Mouse (Mus musculus): ENCODE data around the gene Myadm.
"Not testable (repeated sequence)": the region's sequence is repeated elsewhere in the genome, so short reads cannot be mapped to it uniquely, and the experiment has no call there.

Gene Myadm

GRCm38 (mm10) chr7:3288976-3289970 is at the start of gene Myadm, which contains the start of gene Prkcg:
Gene Myadm, plus strand, starts transcription at chr7:3289080.
Gene Prkcg, plus strand, starts transcription at chr7:3289179.
- DNase-seq (ENCODE audit: extremely low spot score, low read depth, low spot score): no peak

DNA sequence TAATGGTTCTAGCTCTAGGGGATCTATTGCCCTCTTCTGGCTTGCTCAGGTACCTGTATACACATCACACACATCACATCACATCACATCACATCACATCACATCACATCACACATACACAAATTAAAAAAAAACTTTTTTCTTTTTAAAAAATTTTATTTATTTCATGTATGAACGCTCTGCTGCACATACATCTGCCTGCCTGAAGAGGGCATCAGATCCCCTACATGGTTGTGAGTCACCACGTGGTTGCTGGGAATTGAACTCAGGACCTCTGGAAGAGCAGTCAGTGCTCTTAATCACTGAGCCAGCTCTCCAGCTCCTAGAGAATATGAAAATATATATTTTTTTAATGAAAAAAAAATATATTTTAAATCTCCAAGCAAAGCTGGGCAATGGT is 49.7 kb upstream of the Myadm start:
- DNase-seq (ENCODE audit: extremely low spot score, low read depth, low spot score): no peak

GRCm38 (mm10) chr7:3260701-3261100 is 28.2 kb upstream of the Myadm start:
- no peak for DNase-seq (ENCODE audit: extremely low spot score, low read depth, low spot score)

- no peak for DNase-seq (ENCODE audit: extremely low spot score, low read depth, low spot score)
These were observed 27.4 kb upstream of the Myadm start for GRCm38 (mm10) chr7:3261446-3261845.

- no peak for DNase-seq (ENCODE audit: extremely low spot score, low read depth, low spot score)
These were observed 26.1 kb upstream of the Myadm start for GRCm38 (mm10) chr7:3262789-3263188.

DNA sequence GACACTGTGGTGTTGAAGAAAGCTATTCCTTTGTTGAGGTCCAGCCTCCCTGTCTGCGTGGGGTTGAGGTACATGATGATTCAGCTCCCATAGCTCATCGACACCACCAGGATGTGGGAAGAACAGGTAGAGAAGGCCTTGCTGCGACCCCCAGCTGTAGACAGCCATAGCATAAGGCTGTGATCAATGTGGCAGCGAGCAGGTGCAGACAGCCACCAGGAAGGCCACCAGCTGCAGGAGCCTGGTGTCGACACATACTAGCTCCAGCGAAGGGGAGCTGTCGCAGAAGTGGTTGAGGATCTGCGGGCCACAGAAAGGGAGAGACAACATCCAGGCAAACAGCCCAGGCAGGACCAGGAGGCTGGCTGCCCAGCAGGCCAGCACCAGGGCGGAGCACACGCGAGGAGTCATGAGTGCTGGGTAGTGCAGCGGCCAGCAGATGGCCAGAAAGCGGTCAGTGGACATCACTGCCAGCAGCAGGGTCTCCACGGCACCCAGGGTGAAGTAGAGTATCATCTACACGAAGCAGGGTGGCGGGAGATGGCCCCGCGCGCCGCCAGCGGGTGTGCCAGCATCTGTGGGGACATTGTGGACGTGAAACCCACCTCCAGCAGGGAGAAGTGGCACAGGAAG is 24.4 kb upstream of the Myadm start:
- no peak for DNase-seq (ENCODE audit: extremely low spot score, low read depth, low spot score)

GRCm38 (mm10) chr7:3265311-3265710 is 23.6 kb upstream of the Myadm start:
- DNase-seq (ENCODE audit: extremely low spot score, low read depth, low spot score): no peak

DNA sequence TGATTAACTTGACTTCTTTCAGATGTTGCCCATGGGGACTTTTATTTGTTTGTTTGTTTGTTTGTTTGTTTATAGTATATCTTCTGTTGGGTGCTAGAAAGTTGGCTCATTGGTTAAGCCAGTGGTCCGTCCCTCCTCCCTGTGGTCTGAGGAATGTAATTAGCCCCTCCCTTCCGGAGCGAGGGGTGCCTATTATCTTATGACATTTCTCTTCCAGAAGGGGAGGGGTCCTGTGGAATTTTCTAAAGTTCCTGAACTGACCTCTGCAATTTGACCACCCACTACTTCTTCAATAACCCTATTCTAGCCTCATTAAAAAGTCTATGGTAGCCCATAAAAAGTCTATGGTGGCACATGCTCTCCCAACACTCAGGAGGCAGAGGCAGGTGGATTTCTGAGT is 21.6 kb upstream of the Myadm start:
- DNase-seq (ENCODE audit: extremely low spot score, low read depth, low spot score): no peak

GRCm38 (mm10) chr7:3267888-3268287 is 21.0 kb upstream of the Myadm start:
- DNase-seq (ENCODE audit: extremely low spot score, low read depth, low spot score): no peak

DNA sequence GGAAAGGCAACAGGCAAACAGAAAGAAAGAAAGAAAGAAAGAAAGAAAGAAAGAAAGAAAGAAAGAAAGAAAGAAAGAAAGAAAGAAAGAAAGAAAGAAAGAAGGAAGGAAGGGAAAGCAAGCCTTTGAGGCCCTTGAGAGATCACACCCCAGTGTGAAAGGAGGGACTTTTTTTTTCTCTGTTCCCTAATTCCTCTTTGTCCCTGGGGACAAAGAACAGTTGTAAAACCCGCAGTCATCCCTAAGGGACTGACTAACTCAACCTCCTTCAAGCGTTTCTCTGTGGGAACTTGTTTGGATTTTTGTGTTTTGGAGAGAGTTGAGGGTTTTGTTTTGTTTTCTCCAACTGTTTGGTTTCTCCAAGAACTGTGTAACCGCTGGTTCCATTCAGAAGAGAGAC is 20.6 kb upstream of the Myadm start:
- no peak for DNase-seq (ENCODE audit: extremely low spot score, low read depth, low spot score)

- no peak for DNase-seq (ENCODE audit: extremely low spot score, low read depth, low spot score)
These were observed 16.7 kb upstream of the Myadm start for GRCm38 (mm10) chr7:3272206-3272605.

DNA sequence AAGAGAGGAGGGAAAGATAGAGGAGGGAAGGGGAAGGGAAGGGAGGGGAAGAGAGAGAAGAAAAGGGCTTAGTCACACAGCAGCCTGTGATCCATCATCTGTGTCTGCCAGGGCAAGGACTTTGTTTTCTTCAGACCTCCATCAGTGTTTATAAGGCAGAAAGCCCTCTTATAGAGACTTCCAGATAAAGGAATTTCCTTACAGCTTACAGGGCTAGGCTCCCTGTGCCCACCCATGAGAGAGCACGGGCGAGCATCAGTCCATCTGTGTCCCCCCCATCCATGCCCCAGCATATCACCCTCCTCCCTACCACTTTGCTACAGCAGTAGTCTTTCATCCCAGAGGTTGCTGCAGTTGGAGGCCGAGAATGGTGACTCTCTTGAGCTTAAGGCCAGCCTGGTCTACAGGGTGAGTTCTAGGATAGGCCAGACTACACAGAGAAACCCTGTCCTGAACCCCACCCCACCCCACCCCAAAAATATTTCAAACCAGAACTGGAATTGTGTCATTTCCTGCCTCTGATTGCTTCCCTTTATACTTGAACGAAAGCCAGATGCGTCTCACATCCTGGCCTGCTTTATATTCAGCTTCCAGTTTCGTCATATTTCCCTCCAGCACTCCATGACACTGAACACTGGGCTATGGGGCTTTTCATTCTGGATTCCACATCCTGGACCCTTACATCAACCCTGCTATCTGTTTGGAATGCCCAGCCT is 13.3 kb upstream of the Myadm start:
- DNase-seq (ENCODE audit: extremely low spot score, low read depth, low spot score): no peak

- not testable (repeated sequence) for DNase-seq (ENCODE audit: extremely low spot score, low read depth, low spot score)
These were observed 12.1 kb upstream of the Myadm start for GRCm38 (mm10) chr7:3276781-3277180.

DNA sequence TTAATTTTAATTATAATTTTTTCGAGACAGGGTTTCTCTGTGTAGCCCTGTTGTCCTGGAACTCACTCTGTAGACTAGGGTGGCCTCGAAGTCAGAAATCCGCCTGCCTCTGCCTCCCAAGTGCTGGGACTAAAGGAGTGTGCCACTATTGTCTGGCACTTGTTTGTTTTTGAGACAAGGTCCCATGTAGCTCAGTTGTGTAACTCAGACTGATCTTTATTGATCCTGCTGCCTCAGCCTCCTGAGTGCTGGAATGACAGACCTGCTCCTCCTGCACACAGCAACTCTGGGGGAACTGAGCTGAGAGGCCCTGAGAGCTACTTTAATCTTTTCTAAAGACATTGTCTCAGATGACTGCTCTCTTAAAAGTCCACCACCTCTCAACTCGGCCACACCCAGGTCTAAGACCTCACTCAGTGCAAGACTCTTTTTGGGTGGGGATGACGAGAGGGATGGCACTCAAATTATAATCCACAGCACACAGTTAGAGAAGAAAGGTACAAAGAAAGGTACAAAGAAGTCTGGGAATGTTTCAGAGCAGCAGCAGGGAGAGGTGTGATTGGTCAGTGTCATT is 8.7 kb upstream of the Myadm start:
- no peak for DNase-seq (ENCODE audit: extremely low spot score, low read depth, low spot score)

- DNase-seq (ENCODE audit: extremely low spot score, low read depth, low spot score): no peak
These were observed 8.2 kb upstream of the Myadm start for GRCm38 (mm10) chr7:3280654-3281153.

DNA sequence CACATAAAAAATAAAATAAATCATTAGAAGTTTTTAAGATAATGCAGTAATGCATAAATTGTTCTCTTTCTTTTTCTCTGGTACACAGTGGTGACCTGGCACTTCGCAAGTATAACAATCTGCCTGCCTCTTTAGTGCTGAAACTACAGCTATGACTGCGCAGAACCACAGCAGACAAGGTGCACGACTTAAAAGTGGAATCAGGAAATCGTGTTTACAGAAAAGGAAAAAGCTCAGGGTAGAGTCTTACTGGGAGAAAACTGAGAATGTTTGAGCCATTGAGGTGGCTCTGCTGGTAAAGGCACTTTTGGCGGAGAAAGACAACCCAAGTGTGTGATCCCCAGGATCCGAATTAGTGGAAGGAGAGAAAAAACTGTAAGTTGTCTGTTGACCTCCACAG is 7.1 kb upstream of the Myadm start:
- DNase-seq (ENCODE audit: extremely low spot score, low read depth, low spot score): no peak

- no peak for DNase-seq (ENCODE audit: extremely low spot score, low read depth, low spot score)
These were observed 5.6 kb upstream of the Myadm start for GRCm38 (mm10) chr7:3283081-3283875.

DNA sequence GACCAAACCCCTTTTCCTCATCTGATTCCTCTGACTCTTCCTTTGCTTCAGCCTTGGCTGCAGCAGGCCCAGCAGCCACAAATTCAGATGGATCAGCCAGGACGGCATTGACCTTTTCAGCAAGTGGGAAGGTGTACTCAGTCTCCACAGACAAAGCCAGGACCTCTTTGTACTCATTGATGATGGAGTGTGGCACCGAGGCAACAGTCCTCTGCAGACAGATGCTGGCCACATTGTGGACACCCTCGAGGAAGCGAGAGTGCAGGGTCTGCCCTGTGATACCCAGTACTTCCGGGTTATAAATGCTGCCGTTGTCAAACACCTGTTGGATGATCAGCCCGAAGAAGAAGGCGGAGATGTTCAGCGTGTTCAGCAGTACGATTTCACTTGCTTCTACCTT is 4.3 kb upstream of the Myadm start:
- DNase-seq (ENCODE audit: extremely low spot score, low read depth, low spot score): no peak

DNA sequence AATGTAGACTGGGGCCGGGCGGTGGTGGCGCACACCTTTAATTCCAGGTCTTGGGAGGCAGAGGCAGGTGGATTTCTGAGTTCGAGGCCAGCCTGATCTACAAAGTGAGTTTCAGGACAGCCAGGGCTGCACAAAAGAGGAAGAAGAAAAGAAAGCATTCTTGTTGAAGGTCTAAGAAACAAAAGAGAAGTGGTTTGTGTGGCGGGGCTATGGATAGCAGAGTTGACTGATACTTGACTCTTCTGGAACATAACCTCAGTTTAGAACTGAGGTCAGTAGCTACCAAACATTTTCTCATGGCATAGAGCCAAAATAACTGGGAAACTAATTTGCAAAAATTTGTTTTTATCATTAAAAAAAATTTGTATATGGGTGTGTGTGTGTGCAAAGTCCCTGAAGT is 2.8 kb upstream of the Myadm start:
- no peak for DNase-seq (ENCODE audit: extremely low spot score, low read depth, low spot score)

DNA sequence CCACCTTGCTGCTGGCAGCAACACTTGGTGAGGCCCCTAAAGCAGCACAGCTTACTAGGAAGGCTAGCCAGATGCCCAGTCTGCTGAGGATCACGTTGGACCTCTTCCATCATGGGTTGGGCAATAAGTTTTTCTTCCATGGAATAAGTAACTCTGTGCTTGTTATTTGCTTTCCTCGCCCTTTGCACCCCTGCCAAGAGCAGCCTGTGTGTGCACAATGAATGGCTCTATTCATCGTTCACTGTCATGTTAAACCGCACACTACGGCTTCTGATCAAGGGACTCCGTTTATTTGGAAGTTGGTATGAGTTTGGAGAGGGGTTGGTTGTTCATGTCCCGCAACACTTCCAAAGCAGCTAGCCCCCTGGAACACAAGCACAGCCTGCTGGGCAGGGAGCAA is 1.7 kb upstream of the Myadm start:
- no peak for DNase-seq (ENCODE audit: extremely low spot score, low read depth, low spot score)

Measured in hindlimb bud, embryonic 11.5 days (tissue).